Mouse (Mus musculus) neural tube, embryonic 14.5 days (tissue): Measurements from ENCODE around the gene Rhobtb1. TPM values are rescaled to one million over a fixed set of nuclear protein-coding genes. Genes with fewer than 3 reads are reported as not detected.

ENCODE experiments used
- ATAC-seq: fragments of 200-750 bp; cut with Nextera tagmentation; 2 replicates; pipeline ENCODE4 v1.8.0; 2017; ENCODE audit warnings: low read depth, mild to moderate bottlenecking, moderate TSS enrichment, moderate library complexity
- H3K27ac ChIP-seq: fragments of 300-500 bp; sonication (generic); 2 replicates; pipeline ENCODE4 v1.5.1; 2014; ENCODE audit warnings: low read depth, mild to moderate bottlenecking, control low read depth, low read length, moderate library complexity, mixed read lengths
- H3K27me3 ChIP-seq: fragments of 300-500 bp; sonication (generic); 2 replicates; pipeline ENCODE4 v1.6.1; 2014; ENCODE audit warnings: low read length; ENCODE audit not compliant: control insufficient read depth, insufficient read depth
- H3K36me3 ChIP-seq: fragments of 300-500 bp; sonication (generic); 2 replicates; pipeline ENCODE4 v1.6.1; 2014; ENCODE audit warnings: low read length, mixed read lengths; ENCODE audit not compliant: control insufficient read depth, insufficient read depth
- H3K4me1 ChIP-seq: fragments of 300-500 bp; sonication (generic); 2 replicates; pipeline ENCODE4 v1.6.1; 2014; ENCODE audit warnings: low read length; ENCODE audit not compliant: control insufficient read depth, insufficient read depth
- H3K4me2 ChIP-seq: fragments of 300-500 bp; sonication (generic); 2 replicates; pipeline ENCODE4 v1.6.1; 2014; ENCODE audit warnings: mild to moderate bottlenecking, low read depth, low read length, control low read depth
- H3K4me3 ChIP-seq: fragments of 300-500 bp; sonication (generic); 2 replicates; pipeline ENCODE4 v1.5.1; 2014; ENCODE audit warnings: low read depth, low read length, control low read depth, mixed read lengths
- H3K9ac ChIP-seq: fragments of 300-500 bp; sonication (generic); replicated peaks from 2 replicates; pipeline ENCODE4 v1.6.1; 2014; ENCODE audit warnings: low read depth, mild to moderate bottlenecking, control low read depth, low read length, mixed read lengths
- H3K9me3 ChIP-seq: fragments of 300-500 bp; sonication (generic); 2 replicates; pipeline ENCODE4 v1.6.1; 2016; ENCODE audit warnings: low read length; ENCODE audit not compliant: control insufficient read depth
- WGBS: fragments of 180-500 bp; shearing (Covaris S2); extraction: QIAGEN DNeasy Blood & Tissue Kit; methylation state at CpG from one replicate; pipeline ENCODE4 v1.1.7; 2014; 5-methylcytosine and 5-hydroxymethylcytosine counted together
- polyA plus RNA-seq: library from polyadenylated mRNA; unstranded; fragments of >200 nt; fragmentation: Nextera tagmentation; extraction: Ambion mirVana; gene quantifications from 2 replicates; pipeline ENCODE4 v1.2.1, GENCODE M21; 2014

Rhobtb1 gene
- polyA plus RNA-seq, 1 experiment from 2014 or later = 17.3 TPM

GRCm38 (mm10) chr10:69190434-69191160 is 39.4 kb downstream of the Rhobtb1 start:
- no peak overlapping the region for H3K4me3 ChIP-seq
- no peak for ATAC-seq
- no peak overlapping the region for H3K4me2 ChIP-seq
- 88% methylated on average over 10 of the region's 10 CpGs for WGBS
- no peak overlapping the region for H3K27ac ChIP-seq
- H3K27me3 ChIP-seq = no peaks in the 10 kb centered on the region
- no peaks in the 10 kb centered on the region for H3K36me3 ChIP-seq
- H3K9ac ChIP-seq = no peak overlapping the region
- no peaks in the 10 kb centered on the region for H3K9me3 ChIP-seq
- H3K4me1 ChIP-seq = no peaks in the 10 kb centered on the region

DNA sequence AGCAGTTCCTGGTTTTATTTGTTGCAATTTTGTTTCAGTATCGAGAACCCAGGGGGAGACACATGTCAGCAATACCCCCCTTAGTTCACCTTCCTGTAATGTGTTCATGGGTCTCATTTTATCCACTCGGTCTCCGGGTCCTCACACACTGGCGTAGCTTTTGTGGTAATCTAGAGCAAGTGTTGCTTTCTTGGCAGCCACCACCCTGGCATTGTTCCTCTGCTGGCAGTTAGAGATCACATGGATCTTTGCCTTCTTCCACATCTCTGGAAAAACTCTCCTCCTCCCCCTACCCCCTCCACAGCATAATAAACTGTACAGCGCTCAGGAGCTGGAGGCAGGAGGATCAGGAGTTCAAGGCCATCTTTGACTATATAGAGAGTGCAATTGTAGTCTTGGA is 41.0 kb downstream of the Rhobtb1 start:
- ATAC-seq = no peak
- no peak overlapping the region for H3K4me2 ChIP-seq
- no peaks in the 10 kb centered on the region for H3K36me3 ChIP-seq
- H3K27me3 ChIP-seq = no peaks in the 10 kb centered on the region
- H3K4me3 ChIP-seq = no peak overlapping the region
- H3K27ac ChIP-seq = no peak overlapping the region
- no peaks in the 10 kb centered on the region for H3K9me3 ChIP-seq
- H3K4me1 ChIP-seq = no peaks in the 10 kb centered on the region
- H3K9ac ChIP-seq = no peak overlapping the region
- 94% methylated on average over 5 of the region's 5 CpGs for WGBS

GRCm38 (mm10) chr10:69193721-69194120 is 42.5 kb downstream of the Rhobtb1 start:
- 90% methylated on average over 10 of the region's 10 CpGs for WGBS
- no peak overlapping the region for H3K4me2 ChIP-seq
- H3K27me3 ChIP-seq = no peaks in the 10 kb centered on the region
- no peaks in the 10 kb centered on the region for H3K4me1 ChIP-seq
- H3K36me3 ChIP-seq = no peaks in the 10 kb centered on the region
- H3K9me3 ChIP-seq = no peaks in the 10 kb centered on the region
- H3K9ac ChIP-seq = no peak overlapping the region
- no peak overlapping the region for H3K4me3 ChIP-seq
- no peak overlapping the region for H3K27ac ChIP-seq
- no peak for ATAC-seq

DNA sequence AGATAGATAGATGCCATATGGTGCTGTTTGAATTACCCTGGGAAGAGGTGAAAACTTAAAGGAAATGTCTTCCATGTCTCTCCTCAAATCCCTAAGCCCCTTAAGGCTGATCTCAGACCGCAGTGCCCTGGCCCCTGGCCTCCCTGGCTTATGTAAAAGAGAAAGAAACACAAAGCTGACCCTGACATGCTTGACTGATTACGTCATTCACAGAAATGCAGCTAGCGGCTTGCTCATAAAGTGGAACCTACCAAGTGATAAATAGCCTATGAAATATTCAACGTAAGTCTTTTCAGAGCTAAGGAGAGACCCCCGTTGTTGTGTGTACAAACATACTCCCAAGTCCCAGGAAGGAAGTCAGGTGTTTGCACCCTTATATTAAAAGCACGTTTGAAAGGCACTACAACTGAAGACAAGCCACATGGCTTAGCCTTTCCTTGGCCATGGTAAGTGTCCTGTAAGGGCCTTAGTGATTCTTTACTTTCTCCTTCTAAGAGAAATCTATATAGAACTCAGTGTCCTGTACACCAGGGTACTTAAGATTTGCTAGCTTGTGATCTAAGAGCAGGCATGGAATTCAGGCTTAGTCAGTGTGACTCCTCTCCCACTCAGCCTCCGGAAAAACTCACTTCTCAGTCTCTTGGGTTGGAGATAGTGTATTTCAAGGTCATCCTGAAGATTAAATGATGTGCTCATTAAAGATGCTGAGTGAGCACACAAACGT is 53.6 kb downstream of the Rhobtb1 start:
- H3K4me1 ChIP-seq = no peaks in the 10 kb centered on the region
- no peaks in the 10 kb centered on the region for H3K27me3 ChIP-seq
- H3K4me2 ChIP-seq = no peak overlapping the region
- H3K4me3 ChIP-seq = no peak overlapping the region
- no peaks in the 10 kb centered on the region for H3K36me3 ChIP-seq
- no peak overlapping the region for H3K9ac ChIP-seq
- WGBS = 45% methylated on average over 8 of the region's 8 CpGs
- no peak overlapping the region for H3K27ac ChIP-seq
- ATAC-seq = no peak
- H3K9me3 ChIP-seq = no peaks in the 10 kb centered on the region

DNA sequence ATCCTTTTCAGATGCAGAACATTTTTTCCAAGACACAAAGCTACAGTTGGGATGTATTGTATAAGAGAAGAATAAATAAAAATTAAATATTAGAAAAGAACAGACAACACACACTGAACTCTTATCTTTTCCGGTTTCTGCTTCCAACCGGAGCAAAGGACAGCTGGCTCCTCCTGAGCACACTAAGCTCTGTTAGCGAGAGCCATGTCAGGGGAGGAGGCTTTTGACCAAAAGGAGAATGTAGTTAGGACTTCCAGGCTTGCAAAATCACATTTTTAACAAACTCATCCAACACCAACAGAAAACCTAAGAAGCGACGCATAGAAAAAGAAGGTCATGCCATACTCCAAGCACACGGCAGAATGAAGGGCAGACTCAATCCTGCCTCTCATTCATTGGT is 54.8 kb downstream of the Rhobtb1 start:
- ATAC-seq = no peak
- Histone ChIP-seq H3K27me3 (no peaks in the 10 kb centered on the region), H3K4me3 (no peak overlapping the region), H3K36me3 (no peaks in the 10 kb centered on the region), H3K9me3 (no peaks in the 10 kb centered on the region), H3K27ac (no peak overlapping the region), H3K4me1 (no peaks in the 10 kb centered on the region), H3K9ac (no peak overlapping the region), H3K4me2 (no peak overlapping the region)
- WGBS = 87% methylated on average over 6 of the region's 6 CpGs

DNA sequence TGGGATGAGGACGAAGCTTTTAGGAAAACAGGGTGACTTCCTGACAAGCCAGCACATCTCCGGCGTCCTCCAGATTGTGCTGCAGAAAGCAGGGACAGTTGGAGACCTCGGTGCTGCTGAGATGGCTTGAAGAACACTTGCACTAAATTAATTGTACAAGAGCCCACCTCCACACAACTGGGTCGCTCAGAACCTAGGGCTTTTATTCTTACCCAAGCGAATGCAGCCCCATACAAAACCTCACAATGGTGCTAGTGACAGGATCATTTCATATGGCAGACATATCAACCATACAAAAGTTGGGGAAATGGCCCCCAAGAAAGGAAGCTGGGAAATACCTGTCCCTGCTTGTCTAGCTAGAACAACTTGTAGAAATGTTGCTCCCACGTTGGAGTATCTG is 56.2 kb downstream of the Rhobtb1 start:
- no peak overlapping the region for H3K4me3 ChIP-seq
- ATAC-seq = no peak
- H3K4me2 ChIP-seq = no peak overlapping the region
- 86% methylated on average over 7 of the region's 7 CpGs for WGBS
- H3K27me3 ChIP-seq = no peaks in the 10 kb centered on the region
- H3K9ac ChIP-seq = no peak overlapping the region
- H3K4me1 ChIP-seq = peaks cover 3% of the 10 kb centered on the region; the same call in 1 of the 2 replicates
- no peaks in the 10 kb centered on the region for H3K36me3 ChIP-seq
- no peaks in the 10 kb centered on the region for H3K9me3 ChIP-seq
- no peak overlapping the region for H3K27ac ChIP-seq

GRCm38 (mm10) chr10:69207981-69208630 is 56.9 kb downstream of the Rhobtb1 start:
- H3K4me3 ChIP-seq = no peak overlapping the region
- no peaks in the 10 kb centered on the region for H3K9me3 ChIP-seq
- no peak overlapping the region for H3K27ac ChIP-seq
- H3K36me3 ChIP-seq = no peaks in the 10 kb centered on the region
- H3K27me3 ChIP-seq = no peaks in the 10 kb centered on the region
- no peak overlapping the region for H3K9ac ChIP-seq
- WGBS = 87% methylated on average over 15 of the region's 15 CpGs
- ATAC-seq = no peak
- peaks cover 3% of the 10 kb centered on the region; the same call in 1 of the 2 replicates for H3K4me1 ChIP-seq
- no peak overlapping the region for H3K4me2 ChIP-seq

- Histone ChIP-seq H3K4me2 (no peak overlapping the region), H3K27ac (no peak overlapping the region), H3K4me3 (no peak overlapping the region), H3K4me1 (peaks cover 4% of the 10 kb centered on the region; the same call in 1 of the 2 replicates), H3K36me3 (no peaks in the 10 kb centered on the region), H3K9ac (no peak overlapping the region), H3K27me3 (no peaks in the 10 kb centered on the region), H3K9me3 (no peaks in the 10 kb centered on the region)
- 92% methylated on average over 3 of the region's 3 CpGs for WGBS
- ATAC-seq = no peak
Measured at GRCm38 (mm10) chr10:69208705-69209104, 57.5 kb downstream of the Rhobtb1 start.

DNA sequence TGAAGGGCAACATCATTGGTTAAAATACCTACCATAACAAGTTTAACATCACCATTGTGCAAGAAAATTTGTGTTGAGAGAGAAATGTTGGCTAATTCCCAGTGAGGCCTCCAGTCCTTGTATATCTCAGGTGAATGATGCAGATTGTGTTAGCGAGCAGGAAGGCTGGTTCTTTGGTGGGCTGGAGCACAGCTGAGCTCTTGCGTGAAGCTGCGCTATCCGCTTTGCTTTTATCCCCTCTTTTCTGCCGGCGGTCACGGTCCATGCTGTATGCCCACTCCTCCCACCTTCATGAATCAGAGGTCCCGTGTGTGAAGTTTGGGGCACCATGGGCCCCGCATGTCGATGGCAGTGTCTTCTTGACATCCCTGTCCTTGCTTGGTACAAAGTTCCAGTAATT is 58.8 kb downstream of the Rhobtb1 start:
- no peak overlapping the region for H3K27ac ChIP-seq
- no peaks in the 10 kb centered on the region for H3K36me3 ChIP-seq
- WGBS = 91% methylated on average over 10 of the region's 10 CpGs
- no peak overlapping the region for H3K9ac ChIP-seq
- no peak for ATAC-seq
- no peaks in the 10 kb centered on the region for H3K9me3 ChIP-seq
- H3K4me2 ChIP-seq = no peak overlapping the region
- no peaks in the 10 kb centered on the region for H3K27me3 ChIP-seq
- H3K4me3 ChIP-seq = no peak overlapping the region
- peaks cover 10% of the 10 kb centered on the region; the same call in 1 of the 2 replicates for H3K4me1 ChIP-seq
